Mouse (Mus musculus): ENCODE measurements around the gene Akap7. TPM values are rescaled to one million over a fixed set of nuclear protein-coding genes. Genes with fewer than 3 reads are reported as not detected.

Akap7 gene
- 10 to 100 TPM; 13.5 to 21.5 TPM for total RNA-seq (2023)

GRCm38 (mm10) chr10:25307770-25308169 lies at the start of gene Akap7:
Gene Akap7 (minus strand): TSS chr10:25307870.

Other genes with a start within 250 kb of the Akap7 start
- 100 to 1,000 TPM; 173 to 177 TPM for gene Epb41l2, start 51.9 kb upstream of the Akap7 start, total RNA-seq (2023)
- gene Smlr1, start 228.4 kb upstream of the Akap7 start, total RNA-seq (2023) = not detected